Mouse (Mus musculus) hindbrain, embryonic 11.5 days (tissue): ENCODE results near the gene Cbln3. TPM values are rescaled to one million over a fixed set of nuclear protein-coding genes. Genes with fewer than 3 reads are reported as not detected.
A peak's percentile ranks its signal among the peaks of the same experiment; 100 is the strongest.

ENCODE experiments used
- ATAC-seq: fragments of 200-750 bp; cut with Nextera tagmentation; 2 replicates; pipeline ENCODE4 v1.8.0; 2017; ENCODE audit warnings: mild to moderate bottlenecking, moderate TSS enrichment, moderate library complexity; ENCODE audit not compliant: low FRiP score
- DNase-seq: peaks from one replicate; pipeline ENCODE4 v3.0.0-alpha.2; 2015; ENCODE audit warnings: low spot score
- H3K27ac ChIP-seq: fragments of 300-500 bp; sonication (generic); 2 replicates; pipeline ENCODE4 v1.5.1; 2014; ENCODE audit warnings: mild to moderate bottlenecking, low read depth, low read length
- H3K27me3 ChIP-seq: fragments of 300-500 bp; sonication (generic); 2 replicates; pipeline ENCODE4 v1.6.1; 2014; ENCODE audit warnings: mild to moderate bottlenecking, low read length, moderate library complexity, mixed read lengths; ENCODE audit not compliant: control insufficient read depth, insufficient read depth
- H3K36me3 ChIP-seq: fragments of 300-500 bp; sonication (generic); 2 replicates; pipeline ENCODE4 v1.6.1; 2014; ENCODE audit warnings: mild to moderate bottlenecking, low read length, moderate library complexity, mixed read lengths; ENCODE audit not compliant: control insufficient read depth, insufficient read depth
- H3K4me1 ChIP-seq: fragments of 300-500 bp; sonication (generic); replicated peaks from 2 replicates; pipeline ENCODE4 v1.6.1; 2014; ENCODE audit warnings: low read length, mixed read lengths; ENCODE audit not compliant: control insufficient read depth, insufficient read depth
- H3K4me2 ChIP-seq: fragments of 300-500 bp; sonication (generic); replicated peaks from 2 replicates; pipeline ENCODE4 v1.6.1; 2014; ENCODE audit warnings: mild to moderate bottlenecking, low read depth, low read length
- H3K4me3 ChIP-seq: fragments of 300-500 bp; sonication (generic); 2 replicates; pipeline ENCODE4 v1.5.1; 2014; ENCODE audit warnings: low read depth, low read length
- H3K9ac ChIP-seq: fragments of 300-500 bp; sonication (generic); 2 replicates; pipeline ENCODE4 v1.6.1; 2014; ENCODE audit warnings: low read depth, low read length
- H3K9me3 ChIP-seq: fragments of 300-500 bp; sonication (generic); 2 replicates; pipeline ENCODE4 v1.6.1; 2016; ENCODE audit warnings: low read length; ENCODE audit not compliant: control insufficient read depth
- WGBS: fragments of 180-500 bp; shearing (Covaris S2); extraction: QIAGEN DNeasy Blood & Tissue Kit; methylation state at CpG from one replicate; pipeline ENCODE4 v1.1.7; 2014; 5-methylcytosine and 5-hydroxymethylcytosine counted together
- polyA plus RNA-seq: library from polyadenylated mRNA; unstranded; fragments of >200 nt; fragmentation: Nextera tagmentation; extraction: Ambion mirVana; gene quantifications from 2 replicates; pipeline ENCODE4 v1.2.1, GENCODE M21; 2014

Gene Cbln3
- polyA plus RNA-seq: 0.17 and 0.31 TPM in 2 replicates

DNA sequence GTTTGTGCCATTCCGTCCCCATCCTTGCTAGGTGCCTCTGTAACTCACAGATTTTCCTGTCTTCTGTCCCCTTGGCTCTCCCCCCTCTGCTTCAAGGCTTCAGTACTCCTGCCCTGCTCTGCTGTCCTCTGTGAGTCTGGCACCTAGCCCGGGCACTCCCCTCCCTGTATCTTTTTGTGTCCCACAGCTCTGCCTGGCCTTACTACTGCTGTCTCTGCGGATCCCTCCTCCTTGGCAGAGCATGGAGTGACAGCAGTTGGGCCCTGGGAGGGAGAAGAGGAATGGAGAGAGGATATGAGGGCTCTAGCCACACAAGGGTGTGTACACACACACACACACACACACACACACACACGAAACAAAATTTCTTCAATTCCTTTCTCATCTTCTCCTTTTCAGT is at the start of gene Cbln3:
TSS of gene Cbln3 (minus strand) at position 227 of the 400 bp plus-strand sequence.
- no peaks in the 10 kb centered on the region for H3K27me3 ChIP-seq
- H3K4me1 ChIP-seq: no peaks in the 10 kb centered on the region; the same call in 1 of the 2 replicates
- ATAC-seq: peak; percentile 25; the same call in 1 of the 2 replicates
- H3K9me3 ChIP-seq: no peaks in the 10 kb centered on the region
- H3K27ac ChIP-seq: peak within 1 kb of the TSS; percentile 55
- peak within 1 kb of the TSS; percentile 76 for H3K4me2 ChIP-seq
- 0 out of 2 replicates have a peak, but pooled peaks cover 3% of the 10 kb centered on the region for H3K36me3 ChIP-seq
- peak within 1 kb of the TSS; percentile 63 for H3K4me3 ChIP-seq
- DNase-seq: no peak
- peak within 1 kb of the TSS; percentile 81 for H3K9ac ChIP-seq
- WGBS: 42% methylated on average over 4 of the region's 4 CpGs

GRCm38 (mm10) chr14:55933586-55933985 is 49.4 kb upstream of the Cbln3 start:
- H3K9ac ChIP-seq: no peak overlapping the region
- no peak overlapping the region for H3K4me2 ChIP-seq
- no peak overlapping the region for H3K4me3 ChIP-seq
- H3K36me3 ChIP-seq: no peaks in the 10 kb centered on the region
- no peaks in the 10 kb centered on the region for H3K4me1 ChIP-seq
- no peak for DNase-seq
- no peak for ATAC-seq
- H3K27me3 ChIP-seq: no peaks in the 10 kb centered on the region
- H3K9me3 ChIP-seq: no peaks in the 10 kb centered on the region
- H3K27ac ChIP-seq: no peak overlapping the region
- 61% methylated on average over 7 of the region's 7 CpGs for WGBS

DNA sequence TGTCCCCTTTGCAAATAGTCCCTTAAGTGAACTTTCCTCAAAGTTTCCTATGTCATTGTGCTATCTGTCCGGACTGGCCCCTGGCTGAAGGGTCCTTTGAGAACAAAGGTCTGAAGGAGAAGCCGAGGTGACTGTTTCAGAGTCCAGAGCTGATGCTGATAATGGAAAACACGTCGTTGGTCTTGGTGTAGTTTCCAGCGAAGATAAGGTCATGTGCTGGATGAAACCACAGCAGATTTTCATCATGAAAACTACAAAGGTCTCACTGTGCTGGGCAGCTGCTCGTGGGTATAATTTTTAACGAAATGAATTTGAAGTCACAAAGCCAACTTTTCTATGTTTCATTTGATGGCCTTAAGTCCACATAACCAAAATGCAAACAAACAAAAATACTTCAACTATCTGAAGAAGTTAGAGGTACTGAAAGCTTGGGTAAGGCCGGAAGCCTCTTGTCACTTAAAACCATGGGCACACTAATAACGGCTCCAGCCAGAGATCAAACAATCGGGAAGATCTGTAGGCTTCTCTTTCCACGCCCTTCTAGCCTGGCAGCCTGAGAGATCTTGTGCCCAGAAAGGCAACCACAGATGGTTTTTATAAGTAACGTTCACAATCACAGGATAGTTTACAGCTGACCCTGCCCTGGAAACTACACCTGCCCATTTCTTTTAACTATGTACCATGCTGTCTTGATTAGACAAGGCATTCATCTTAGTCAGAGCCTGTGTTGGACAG is 45.2 kb upstream of the Cbln3 start:
- Histone ChIP-seq H3K4me2 (no peak overlapping the region), H3K9me3 (no peaks in the 10 kb centered on the region), H3K9ac (no peak overlapping the region), H3K27ac (no peak overlapping the region), H3K27me3 (no peaks in the 10 kb centered on the region), H3K36me3 (no peaks in the 10 kb centered on the region), H3K4me3 (no peak overlapping the region), H3K4me1 (no peaks in the 10 kb centered on the region)
- 73% methylated on average over 12 of the region's 12 CpGs for WGBS
- ATAC-seq (no peak), DNase-seq (no peak)

DNA sequence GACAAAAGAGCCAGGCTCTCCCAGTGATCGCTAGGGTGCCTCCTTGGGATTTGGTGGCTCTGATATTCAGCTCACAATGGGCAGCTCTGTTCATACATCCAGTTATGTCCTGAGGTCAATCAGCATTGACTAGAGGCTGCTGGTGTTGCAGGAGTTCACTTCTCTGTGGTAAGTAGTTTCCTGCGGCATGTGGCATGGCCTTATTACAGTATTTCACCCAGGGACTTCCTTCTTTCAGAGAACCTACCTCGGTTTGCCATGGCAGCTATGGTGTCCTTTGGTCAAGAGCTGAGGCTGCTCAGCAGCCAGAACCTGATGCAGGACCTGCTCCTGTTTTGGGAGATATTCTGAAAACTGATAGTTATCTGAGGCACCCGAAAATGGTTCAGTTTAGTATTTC is 42.7 kb upstream of the Cbln3 start:
- DNase-seq: no peak
- ATAC-seq: no peak
- H3K4me3 ChIP-seq: no peak overlapping the region
- no peak overlapping the region for H3K4me2 ChIP-seq
- H3K36me3 ChIP-seq: no peaks in the 10 kb centered on the region
- H3K27ac ChIP-seq: no peak overlapping the region
- no peaks in the 10 kb centered on the region for H3K4me1 ChIP-seq
- 81% methylated on average over 4 of the region's 4 CpGs for WGBS
- no peak overlapping the region for H3K9ac ChIP-seq
- H3K9me3 ChIP-seq: no peaks in the 10 kb centered on the region
- no peaks in the 10 kb centered on the region for H3K27me3 ChIP-seq

GRCm38 (mm10) chr14:55922475-55923232 is 38.5 kb upstream of the Cbln3 start:
- Histone ChIP-seq H3K4me1 (no peaks in the 10 kb centered on the region), H3K4me2 (no peak overlapping the region), H3K27me3 (no peaks in the 10 kb centered on the region), H3K27ac (no peak overlapping the region), H3K9ac (no peak overlapping the region), H3K9me3 (no peaks in the 10 kb centered on the region), H3K36me3 (no peaks in the 10 kb centered on the region), H3K4me3 (no peak overlapping the region)
- ATAC-seq (no peak), DNase-seq (no peak)
- 78% methylated on average over 7 of the region's 7 CpGs for WGBS

DNA sequence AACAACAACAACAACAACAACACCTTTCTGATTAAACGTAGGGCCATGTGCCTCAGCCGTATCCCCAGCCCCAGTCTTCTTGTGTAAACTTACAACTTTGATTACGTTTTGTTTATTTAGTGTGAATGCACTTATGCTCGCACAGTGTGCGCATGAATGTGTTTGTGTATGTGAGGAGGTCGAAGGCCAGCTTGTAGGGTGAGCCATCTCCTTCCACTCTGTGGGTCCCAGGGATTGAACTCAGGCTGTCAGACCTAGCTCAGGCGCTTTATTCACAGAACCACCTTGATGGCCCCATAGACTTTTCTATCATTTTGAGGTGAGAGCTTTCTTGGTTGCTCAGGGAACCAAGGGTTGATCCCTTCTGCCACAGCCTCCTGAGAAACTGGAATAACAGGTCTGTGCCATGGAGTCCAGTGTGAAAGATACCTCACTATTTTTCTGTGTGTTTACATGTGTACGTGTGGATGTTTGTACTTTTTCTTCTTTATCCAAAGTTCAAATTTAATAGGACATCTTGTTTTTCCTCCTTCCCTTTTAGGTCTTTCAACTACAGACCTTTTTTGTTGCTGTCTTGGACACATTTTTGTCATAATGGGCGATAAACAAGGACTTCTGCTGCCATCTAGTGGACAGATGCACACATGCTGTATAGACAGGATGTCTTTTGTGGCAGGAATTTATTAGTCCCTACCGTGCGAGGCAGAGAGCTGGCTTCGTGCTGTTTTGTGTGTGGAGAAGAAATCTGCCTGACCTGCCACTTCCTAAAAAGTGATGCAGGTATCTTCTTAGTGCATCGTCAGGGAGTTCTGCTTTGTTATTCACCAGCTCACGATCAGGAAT is 34.3 kb upstream of the Cbln3 start:
- 39% methylated on average over 14 of the region's 14 CpGs for WGBS
- Histone ChIP-seq H3K36me3 (no peaks in the 10 kb centered on the region), H3K27ac (no peak overlapping the region), H3K27me3 (no peaks in the 10 kb centered on the region), H3K4me3 (no peak overlapping the region), H3K4me2 (no peak overlapping the region), H3K4me1 (no peaks in the 10 kb centered on the region), H3K9me3 (no peaks in the 10 kb centered on the region), H3K9ac (no peak overlapping the region)
- DNase-seq (peak; percentile 91), ATAC-seq (peak; percentile 79)

GRCm38 (mm10) chr14:55913406-55913805 is 29.2 kb upstream of the Cbln3 start:
- DNase-seq (no peak), ATAC-seq (no peak)
- Histone ChIP-seq H3K36me3 (no peaks in the 10 kb centered on the region), H3K4me1 (no peaks in the 10 kb centered on the region), H3K27ac (no peak overlapping the region), H3K4me2 (no peak overlapping the region), H3K4me3 (no peak overlapping the region), H3K27me3 (no peaks in the 10 kb centered on the region), H3K9me3 (no peaks in the 10 kb centered on the region), H3K9ac (no peak overlapping the region)
- WGBS: 62% methylated on average over 4 of the region's 4 CpGs

DNA sequence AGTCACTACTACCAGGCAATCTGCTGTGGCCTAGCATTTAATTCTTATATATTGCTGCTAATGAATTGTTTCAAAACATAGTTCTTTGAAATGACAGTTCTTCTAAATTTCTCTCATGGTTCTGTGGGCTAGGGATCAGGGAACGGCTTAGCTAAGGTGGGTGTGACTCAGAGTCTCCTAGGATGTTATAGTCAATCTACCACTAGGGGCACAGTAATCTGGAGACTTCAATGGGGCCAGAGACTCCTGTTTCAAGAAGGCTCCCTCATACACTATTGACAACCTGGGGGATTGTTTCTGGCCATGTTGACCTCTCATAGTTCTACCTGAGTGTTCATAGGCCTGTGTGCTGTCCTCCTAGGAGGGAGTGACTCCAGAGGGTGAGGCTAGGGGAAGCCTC is 21.3 kb upstream of the Cbln3 start:
- Histone ChIP-seq H3K36me3 (no peaks in the 10 kb centered on the region), H3K27me3 (no peaks in the 10 kb centered on the region), H3K4me1 (no peaks in the 10 kb centered on the region), H3K9me3 (no peaks in the 10 kb centered on the region), H3K27ac (no peak overlapping the region), H3K9ac (no peak overlapping the region), H3K4me2 (no peak overlapping the region), H3K4me3 (no peak overlapping the region)
- ATAC-seq: no peak
- DNase-seq: no peak
- WGBS: 46% methylated on average over 1 of the region's 1 CpGs
